Mouse (Mus musculus): ENCODE measurements at regions not wholly inside any gene's neighbourhood (a gene's known extent, or its start where the extent isn't known, plus 50 kb on each side); places are given as distances from the start of the nearest gene placed in this dataset.

DNA sequence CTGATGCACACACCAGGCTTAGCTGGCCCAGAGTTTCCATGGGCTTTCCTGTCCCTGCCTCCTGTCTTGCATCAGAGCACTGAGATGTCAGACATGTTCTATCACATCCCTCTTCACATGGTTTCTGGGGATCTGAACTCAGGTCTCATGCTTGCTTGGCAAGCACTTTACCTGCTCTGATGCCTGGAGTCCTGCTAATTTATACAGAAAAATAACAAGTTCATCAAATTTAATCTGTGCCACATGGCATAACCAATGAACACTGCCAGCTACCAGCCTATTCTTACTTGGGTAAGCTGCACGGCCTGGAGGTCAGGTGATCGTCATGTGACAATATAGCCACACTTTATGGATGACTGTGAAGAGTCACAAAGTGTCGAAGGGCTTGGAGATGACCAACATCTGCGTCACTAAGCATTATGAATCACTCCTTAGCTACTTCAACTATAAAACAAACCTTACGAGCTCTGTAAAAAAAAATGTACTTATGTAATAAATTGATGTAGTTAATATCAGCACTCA is 186.2 kb downstream of the Hlx start:
- H3K4me3 ChIP-seq (ENCODE audit: insufficient read depth, low read length) = no peak overlapping the region
- no peak for TF ChIP-seq POLR2A (IDR thresholded peaks at IDR 0.05; ENCODE audit: borderline replicate concordance, low read depth, low read length)
- no peak for TF ChIP-seq CTCF (IDR thresholded peaks at IDR 0.05; ENCODE audit: low read depth, low read length)
- H3K4me1 ChIP-seq (ENCODE audit: control insufficient read depth, insufficient read depth, low read length) = peaks cover 13% of the 10 kb centered on the region
- no peak overlapping the region for H3K27ac ChIP-seq (ENCODE audit: insufficient read depth, low read depth, low read length)

DNA sequence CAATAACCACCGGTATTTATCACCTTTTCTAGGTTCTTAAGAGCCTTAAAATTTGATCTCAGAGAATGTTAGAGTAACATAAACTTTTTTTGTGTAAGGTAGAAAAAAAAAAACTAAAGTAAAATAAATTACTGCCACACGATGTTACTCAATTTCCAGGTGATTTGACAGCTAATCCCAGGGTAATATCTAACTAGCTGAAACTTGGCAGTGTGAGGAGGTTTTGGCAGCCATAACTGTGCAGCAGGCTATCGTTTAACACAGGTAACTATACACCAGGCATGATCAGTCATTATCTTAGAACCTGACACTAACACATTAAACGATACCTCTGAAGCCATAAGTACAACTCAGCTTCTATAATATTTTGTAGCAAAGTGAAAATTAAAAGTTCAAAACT is 187.3 kb downstream of the Hlx start:
- Histone ChIP-seq H3K4me1 (ENCODE audit: control insufficient read depth, insufficient read depth, low read length) (peaks cover 13% of the 10 kb centered on the region), H3K27ac (ENCODE audit: insufficient read depth, low read depth, low read length) (no peak overlapping the region), H3K4me3 (ENCODE audit: insufficient read depth, low read length) (no peak overlapping the region)
- no peak for TF ChIP-seq CTCF (IDR thresholded peaks at IDR 0.05; ENCODE audit: low read depth, low read length)
- TF ChIP-seq POLR2A (IDR thresholded peaks at IDR 0.05; ENCODE audit: borderline replicate concordance, low read depth, low read length) = no peak

DNA sequence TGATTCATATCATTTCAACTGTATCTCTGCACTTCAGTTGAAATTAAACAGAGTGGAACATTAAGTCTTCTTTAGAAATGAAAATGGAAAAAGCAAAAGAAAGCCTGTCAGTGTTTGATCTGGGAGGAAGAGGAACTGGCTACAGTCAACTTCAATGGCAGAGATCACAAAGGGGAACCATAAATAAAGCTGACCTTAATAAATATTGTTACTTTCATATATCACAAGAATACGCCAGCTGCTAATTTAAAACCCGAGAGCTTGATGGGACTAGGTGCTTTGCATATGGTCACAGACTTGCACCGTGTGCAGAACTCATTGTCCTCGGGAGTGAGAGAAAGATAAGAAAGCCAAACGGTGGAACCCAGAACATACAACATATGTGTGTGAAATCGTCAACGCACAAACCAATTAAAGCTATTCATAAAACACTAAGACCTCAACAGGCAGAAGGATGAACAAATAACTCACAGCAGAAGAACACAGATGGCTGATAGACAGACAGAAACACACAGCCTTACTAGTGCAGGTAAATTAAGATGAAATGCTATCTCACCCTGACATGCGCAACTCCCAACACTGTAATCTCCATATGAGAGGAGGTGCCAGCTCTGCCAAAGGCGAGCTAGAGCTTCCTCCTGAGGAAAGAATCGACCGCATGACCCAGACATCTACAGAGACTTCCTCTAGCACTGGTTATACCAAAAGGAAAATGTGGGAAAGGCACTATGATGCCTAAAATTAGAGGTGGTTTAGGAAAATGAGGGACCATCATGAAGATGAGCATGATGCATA is 189.9 kb downstream of the Hlx start:
- H3K4me1 ChIP-seq (ENCODE audit: control insufficient read depth, insufficient read depth, low read length) = peaks cover 17% of the 10 kb centered on the region
- H3K4me3 ChIP-seq (ENCODE audit: insufficient read depth, low read length) = no peak overlapping the region
- TF ChIP-seq POLR2A (IDR thresholded peaks at IDR 0.05; ENCODE audit: borderline replicate concordance, low read depth, low read length) (no peak), CTCF (IDR thresholded peaks at IDR 0.05; ENCODE audit: low read depth, low read length) (no peak)
- H3K27ac ChIP-seq (ENCODE audit: insufficient read depth, low read depth, low read length) = peak overlapping the region; percentile 77

DNA sequence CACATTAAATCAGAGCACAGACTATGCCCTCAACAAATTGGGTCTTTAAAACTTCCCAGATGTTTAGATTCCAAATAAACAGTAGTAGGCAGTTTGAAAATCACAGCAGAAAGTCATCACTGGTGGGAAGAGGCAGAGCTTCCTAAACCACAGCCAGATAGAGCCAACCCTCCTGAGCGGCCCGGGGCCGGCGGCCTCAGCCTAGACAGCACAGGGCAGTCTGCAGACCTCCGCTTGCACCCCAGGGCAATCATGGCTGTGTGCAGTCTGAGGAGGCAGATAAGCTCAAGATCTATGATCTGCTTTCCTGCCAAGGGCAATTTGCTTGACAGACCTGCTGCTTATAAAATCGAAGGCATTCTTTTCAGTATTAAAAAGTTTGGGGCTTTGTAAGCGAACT is 192.6 kb downstream of the Hlx start:
- Histone ChIP-seq H3K4me3 (ENCODE audit: insufficient read depth, low read length) (no peak overlapping the region), H3K27ac (ENCODE audit: insufficient read depth, low read depth, low read length) (no peak overlapping the region), H3K4me1 (ENCODE audit: control insufficient read depth, insufficient read depth, low read length) (peaks cover 36% of the 10 kb centered on the region)
- no peak for TF ChIP-seq POLR2A (IDR thresholded peaks at IDR 0.05; ENCODE audit: borderline replicate concordance, low read depth, low read length)
- no peak for TF ChIP-seq CTCF (IDR thresholded peaks at IDR 0.05; ENCODE audit: low read depth, low read length)

DNA sequence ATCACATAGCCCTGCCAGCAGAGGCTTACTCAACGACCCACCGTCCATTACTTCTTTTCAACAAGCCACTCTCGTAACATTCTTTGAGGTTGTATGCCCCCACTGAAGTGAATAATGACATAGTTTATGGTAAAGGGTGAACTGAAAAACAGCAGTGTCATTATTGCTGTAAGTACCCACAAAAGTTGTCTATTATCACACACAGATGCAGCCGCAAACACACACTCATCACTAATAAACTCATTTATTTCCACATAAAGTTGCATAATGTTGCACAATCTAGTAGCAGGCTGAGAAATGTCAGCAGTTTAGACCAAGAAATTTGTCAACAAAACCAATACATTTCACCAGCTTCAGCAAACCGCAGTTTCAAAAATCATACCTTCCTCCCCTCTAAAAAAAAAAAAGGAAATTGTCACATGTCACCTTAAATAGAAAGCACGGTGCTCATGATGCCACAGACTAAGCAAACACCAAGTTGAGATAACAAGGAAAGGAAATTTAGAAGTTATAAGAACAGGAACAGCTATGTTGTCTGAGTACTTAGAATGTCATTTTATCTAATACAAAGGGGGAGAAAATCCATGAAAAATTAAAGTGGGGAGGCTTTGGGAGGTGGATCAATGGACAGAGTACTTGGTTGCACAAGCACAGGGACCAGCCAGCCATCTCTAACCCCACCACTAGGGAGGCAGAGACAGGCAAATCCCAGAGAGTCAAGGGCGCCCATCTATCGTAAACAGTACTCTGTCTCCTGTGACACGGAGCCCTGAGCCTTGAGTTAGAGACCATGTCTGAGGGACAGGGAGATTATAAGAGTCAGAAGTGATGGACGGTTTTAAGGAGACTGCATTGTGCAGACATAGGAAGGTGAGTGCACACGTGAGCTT is 195.9 kb downstream of the Hlx start:
- H3K27ac ChIP-seq (ENCODE audit: insufficient read depth, low read depth, low read length) = peak overlapping the region; percentile 99
- no peak overlapping the region for H3K4me3 ChIP-seq (ENCODE audit: insufficient read depth, low read length)
- TF ChIP-seq CTCF (IDR thresholded peaks at IDR 0.05; ENCODE audit: low read depth, low read length) = no peak
- TF ChIP-seq POLR2A (IDR thresholded peaks at IDR 0.05; ENCODE audit: borderline replicate concordance, low read depth, low read length) = no peak
- peaks cover 36% of the 10 kb centered on the region for H3K4me1 ChIP-seq (ENCODE audit: control insufficient read depth, insufficient read depth, low read length)

DNA sequence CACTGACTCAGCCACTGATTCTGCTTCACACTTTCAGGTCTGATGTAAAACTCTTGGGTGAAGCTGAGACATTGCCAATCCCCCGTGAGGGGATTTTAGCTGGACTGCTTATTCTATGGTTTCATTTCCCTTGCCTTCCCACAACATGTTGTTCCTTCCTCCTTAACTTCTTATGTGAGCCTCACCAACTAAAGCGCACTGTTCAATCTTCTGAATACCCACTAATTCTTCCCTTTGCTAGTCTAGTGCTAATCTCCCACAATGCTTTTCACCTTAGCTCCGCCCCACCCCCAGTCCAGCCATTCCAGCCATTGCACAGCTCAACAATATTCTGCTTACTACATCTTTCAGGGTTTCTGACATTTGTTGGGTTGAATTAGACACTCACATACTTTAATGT is 196.7 kb downstream of the Hlx start:
- H3K4me3 ChIP-seq (ENCODE audit: insufficient read depth, low read length) = no peak overlapping the region
- peaks cover 42% of the 10 kb centered on the region for H3K4me1 ChIP-seq (ENCODE audit: control insufficient read depth, insufficient read depth, low read length)
- H3K27ac ChIP-seq (ENCODE audit: insufficient read depth, low read depth, low read length) = peak overlapping the region; percentile 99
- no peak for TF ChIP-seq CTCF (IDR thresholded peaks at IDR 0.05; ENCODE audit: low read depth, low read length)
- TF ChIP-seq POLR2A (IDR thresholded peaks at IDR 0.05; ENCODE audit: borderline replicate concordance, low read depth, low read length) = no peak

DNA sequence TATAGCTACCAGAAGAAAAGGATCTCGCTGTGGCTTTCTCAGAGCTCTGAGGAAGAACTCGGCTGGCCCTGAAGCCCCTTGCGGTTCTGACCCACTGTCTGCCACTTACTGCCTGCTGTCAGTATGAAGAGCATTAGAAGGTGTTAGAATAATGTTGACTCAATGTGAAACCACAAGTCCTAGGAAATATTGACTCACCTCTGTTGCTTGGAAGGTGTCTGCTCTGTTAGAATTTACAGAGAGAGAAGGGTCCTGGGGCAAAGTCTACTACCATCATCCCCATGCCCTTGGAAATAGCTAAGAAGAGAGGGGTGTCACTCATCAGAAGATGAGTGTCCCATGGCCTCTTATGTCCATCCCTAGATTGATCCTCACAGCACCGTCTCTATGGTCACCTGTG is 197.9 kb downstream of the Hlx start:
- peaks cover 47% of the 10 kb centered on the region for H3K4me1 ChIP-seq (ENCODE audit: control insufficient read depth, insufficient read depth, low read length)
- TF ChIP-seq CTCF (IDR thresholded peaks at IDR 0.05; ENCODE audit: low read depth, low read length) (no peak), POLR2A (IDR thresholded peaks at IDR 0.05; ENCODE audit: borderline replicate concordance, low read depth, low read length) (no peak)
- H3K27ac ChIP-seq (ENCODE audit: insufficient read depth, low read depth, low read length) = peak overlapping the region; percentile 99
- no peak overlapping the region for H3K4me3 ChIP-seq (ENCODE audit: insufficient read depth, low read length)

DNA sequence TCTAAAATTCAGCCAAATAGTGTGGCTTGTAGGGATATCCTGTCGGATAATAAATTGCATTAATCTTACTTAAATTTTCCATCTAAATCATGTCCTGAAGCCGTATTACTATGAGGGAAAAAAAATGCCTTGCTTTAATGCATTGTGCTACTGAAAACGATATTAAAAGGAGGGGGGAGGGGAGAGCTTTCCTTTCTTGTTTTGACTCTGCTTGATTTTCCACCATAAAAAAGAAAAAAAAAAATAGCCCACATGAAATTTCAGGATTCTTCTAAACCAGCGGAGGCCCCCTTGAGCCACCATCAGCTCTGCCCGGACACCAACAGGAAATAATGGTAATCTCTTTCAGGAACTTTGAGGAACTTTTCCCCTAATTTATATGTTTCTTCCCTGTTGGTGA is 198.5 kb downstream of the Hlx start:
- no peak overlapping the region for H3K4me3 ChIP-seq (ENCODE audit: insufficient read depth, low read length)
- H3K27ac ChIP-seq (ENCODE audit: insufficient read depth, low read depth, low read length) = no peak overlapping the region
- TF ChIP-seq CTCF (IDR thresholded peaks at IDR 0.05; ENCODE audit: low read depth, low read length) (no peak), POLR2A (IDR thresholded peaks at IDR 0.05; ENCODE audit: borderline replicate concordance, low read depth, low read length) (no peak)
- H3K4me1 ChIP-seq (ENCODE audit: control insufficient read depth, insufficient read depth, low read length) = peaks cover 47% of the 10 kb centered on the region

DNA sequence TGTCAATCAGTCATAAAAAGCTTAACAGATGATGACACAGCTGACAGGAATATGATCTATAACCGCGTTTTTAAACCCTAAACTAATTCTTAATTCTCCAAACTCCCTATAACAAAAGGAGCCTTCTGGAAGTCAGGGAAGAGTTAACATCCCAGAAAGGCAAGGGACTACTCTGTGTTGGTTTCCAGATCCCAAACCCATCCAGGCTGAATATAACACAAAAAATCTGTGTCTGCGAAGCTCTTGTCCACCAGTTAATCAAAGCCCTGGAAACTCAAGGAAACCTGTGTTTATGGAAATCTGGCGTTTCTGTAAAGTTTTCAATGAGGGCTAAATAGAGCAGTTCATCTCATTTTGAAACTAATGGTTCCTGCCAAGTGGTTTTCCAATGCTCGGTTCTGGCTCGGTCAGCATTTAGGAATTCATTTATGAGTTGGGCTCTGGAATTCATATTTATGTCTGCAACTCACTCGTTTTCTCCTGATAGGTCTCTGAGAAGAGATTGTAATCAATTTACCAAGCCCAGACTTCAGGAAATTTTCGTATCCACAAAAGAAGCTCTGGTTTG is 199.8 kb downstream of the Hlx start:
- TF ChIP-seq POLR2A (IDR thresholded peaks at IDR 0.05; ENCODE audit: borderline replicate concordance, low read depth, low read length) = no peak
- no peak for TF ChIP-seq CTCF (IDR thresholded peaks at IDR 0.05; ENCODE audit: low read depth, low read length)
- Histone ChIP-seq H3K27ac (ENCODE audit: insufficient read depth, low read depth, low read length) (no peak overlapping the region), H3K4me3 (ENCODE audit: insufficient read depth, low read length) (no peak overlapping the region), H3K4me1 (ENCODE audit: control insufficient read depth, insufficient read depth, low read length) (peaks cover 42% of the 10 kb centered on the region)

Data from bone marrow macrophage, adult 2 months (primary cell).